Mouse (Mus musculus) cerebellum, adult 2 months (tissue): ENCODE measurements at regions not wholly inside any gene's neighbourhood (a gene's known extent, or its start where the extent isn't known, plus 50 kb on each side); places are given as distances from the start of the nearest gene placed in this dataset.

Experiments used
- CTCF ChIP-seq: fragments of 200-500 bp; IDR thresholded peaks from 2 replicates; pipeline ENCODE4 v1.5.1; 2011; ENCODE audit warnings: low read depth, mild to moderate bottlenecking, control low read depth, low read length, moderate library complexity, borderline replicate concordance; ENCODE audit not compliant: insufficient read depth
- POLR2A ChIP-seq: fragments of 200-500 bp; IDR thresholded peaks from 2 replicates; pipeline ENCODE4 v1.6.1; 2011; ENCODE audit warnings: low read length, control low read depth, borderline replicate concordance; ENCODE audit not compliant: insufficient read depth

- TF ChIP-seq POLR2A (no peak), CTCF (no peak)
These were observed 176.6 kb downstream of the Cand1 start for GRCm38 (mm10) chr10:119063209-119063699.
